Mouse (Mus musculus): ENCODE measurements around the gene Arhgap24. TPM values are rescaled to one million over a fixed set of nuclear protein-coding genes. Genes with fewer than 3 reads are reported as not detected.

Gene Arhgap24
- polyA plus RNA-seq, 1 experiment from 2014 or later = 6.7 TPM

DNA sequence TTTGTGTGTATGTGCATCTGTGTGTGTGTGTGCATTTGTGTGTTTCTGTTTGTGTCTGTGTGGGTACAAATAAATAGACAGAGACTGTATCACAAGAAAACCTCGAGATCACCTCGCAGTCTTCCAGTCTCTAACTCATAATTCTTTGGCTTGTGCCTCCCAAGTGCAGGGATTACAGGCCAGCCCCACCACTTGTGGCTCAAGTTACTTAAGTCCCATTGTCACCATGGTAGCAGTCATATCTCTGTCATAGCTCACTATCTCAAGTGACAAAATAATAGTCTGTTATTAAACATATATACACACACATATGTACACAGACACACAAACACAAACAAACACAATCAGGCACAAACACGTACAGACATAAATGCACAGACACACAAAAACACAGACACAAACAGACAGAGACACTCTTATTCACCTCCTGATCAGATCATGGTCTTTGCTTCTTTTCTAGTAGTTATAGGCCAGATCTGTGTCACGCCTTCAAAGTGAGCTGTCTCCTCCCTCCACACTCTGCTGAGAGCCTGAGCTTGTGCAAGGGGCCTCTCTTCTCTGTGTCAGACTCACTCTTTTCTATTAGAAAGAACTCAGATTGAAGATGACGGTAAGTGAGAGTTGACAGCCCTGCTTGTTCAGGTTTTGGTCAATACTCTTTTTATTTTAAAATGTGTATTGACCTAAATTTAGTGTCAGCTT, 261.5 kb downstream of the Arhgap24 start:
- Histone ChIP-seq H3K27me3 (ENCODE audit: control insufficient read depth, insufficient read depth, low read length) (no peaks in the 10 kb centered on the region), H3K4me2 (replicated peaks; ENCODE audit: low read depth, low read length) (no peak overlapping the region), H3K4me1 (replicated peaks; ENCODE audit: control insufficient read depth, insufficient read depth, low read length) (no peaks in the 10 kb centered on the region), H3K36me3 (ENCODE audit: control insufficient read depth, insufficient read depth, low read length) (no peaks in the 10 kb centered on the region), H3K4me3 (ENCODE audit: low read depth, low read length) (no peak overlapping the region), H3K27ac (ENCODE audit: low read depth, low read length) (no peak overlapping the region), H3K9ac (ENCODE audit: low read depth, low read length) (no peak overlapping the region), H3K9me3 (ENCODE audit: control insufficient read depth, low read length) (no peaks in the 10 kb centered on the region)
- ATAC-seq (ENCODE audit: low FRiP score) (no peak), DNase-seq (ENCODE audit: low spot score) (no peak)
- 86% methylated on average over 5 of the region's 5 CpGs for WGBS

DNA sequence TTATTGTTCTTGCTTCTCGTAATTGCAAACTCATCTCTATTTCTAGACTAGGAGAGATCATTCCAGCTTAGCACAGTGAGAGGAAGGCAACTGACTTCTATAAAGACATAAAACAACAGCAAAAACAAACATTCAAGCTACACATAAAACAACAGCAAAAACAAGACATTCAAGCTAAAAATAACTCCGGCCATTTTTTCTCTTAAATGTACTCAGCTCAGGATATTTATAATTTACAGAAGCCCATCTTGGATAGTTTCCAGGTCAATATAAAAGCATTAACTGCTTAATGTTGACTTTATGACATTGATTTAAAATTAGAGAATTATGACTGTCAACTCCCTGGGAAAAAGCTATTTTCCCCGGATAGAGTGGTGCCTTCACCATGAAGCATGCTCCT, 262.2 kb downstream of the Arhgap24 start:
- DNase-seq (ENCODE audit: low spot score) (no peak), ATAC-seq (ENCODE audit: low FRiP score) (no peak)
- no peaks in the 10 kb centered on the region for H3K27me3 ChIP-seq (ENCODE audit: control insufficient read depth, insufficient read depth, low read length)
- H3K36me3 ChIP-seq (ENCODE audit: control insufficient read depth, insufficient read depth, low read length) = no peaks in the 10 kb centered on the region
- no peaks in the 10 kb centered on the region for H3K4me1 ChIP-seq (replicated peaks; ENCODE audit: control insufficient read depth, insufficient read depth, low read length)
- WGBS = 86% methylated on average over 3 of the region's 3 CpGs
- H3K9ac ChIP-seq (ENCODE audit: low read depth, low read length) = no peak overlapping the region
- H3K4me3 ChIP-seq (ENCODE audit: low read depth, low read length) = no peak overlapping the region
- no peaks in the 10 kb centered on the region for H3K9me3 ChIP-seq (ENCODE audit: control insufficient read depth, low read length)
- H3K4me2 ChIP-seq (replicated peaks; ENCODE audit: low read depth, low read length) = no peak overlapping the region
- no peak overlapping the region for H3K27ac ChIP-seq (ENCODE audit: low read depth, low read length)

- Histone ChIP-seq H3K9ac (ENCODE audit: low read depth, low read length) (no peak overlapping the region), H3K9me3 (ENCODE audit: control insufficient read depth, low read length) (no peaks in the 10 kb centered on the region), H3K27me3 (ENCODE audit: control insufficient read depth, insufficient read depth, low read length) (no peaks in the 10 kb centered on the region), H3K27ac (ENCODE audit: low read depth, low read length) (no peak overlapping the region), H3K36me3 (ENCODE audit: control insufficient read depth, insufficient read depth, low read length) (no peaks in the 10 kb centered on the region), H3K4me2 (replicated peaks; ENCODE audit: low read depth, low read length) (no peak overlapping the region), H3K4me1 (replicated peaks; ENCODE audit: control insufficient read depth, insufficient read depth, low read length) (no peaks in the 10 kb centered on the region), H3K4me3 (ENCODE audit: low read depth, low read length) (no peak overlapping the region)
- DNase-seq (ENCODE audit: low spot score) = no peak
- ATAC-seq (ENCODE audit: low FRiP score) = no peak
- WGBS = 89% methylated on average over 4 of the region's 4 CpGs
Observed at GRCm38 (mm10) chr5:102744051-102744450, 262.9 kb downstream of the Arhgap24 start.

GRCm38 (mm10) chr5:102748146-102748545, 267.0 kb downstream of the Arhgap24 start:
- Histone ChIP-seq H3K27ac (ENCODE audit: low read depth, low read length) (no peak overlapping the region), H3K4me3 (ENCODE audit: low read depth, low read length) (no peak overlapping the region), H3K9me3 (ENCODE audit: control insufficient read depth, low read length) (no peaks in the 10 kb centered on the region), H3K4me1 (replicated peaks; ENCODE audit: control insufficient read depth, insufficient read depth, low read length) (no peaks in the 10 kb centered on the region), H3K36me3 (ENCODE audit: control insufficient read depth, insufficient read depth, low read length) (no peaks in the 10 kb centered on the region), H3K4me2 (replicated peaks; ENCODE audit: low read depth, low read length) (no peak overlapping the region), H3K9ac (ENCODE audit: low read depth, low read length) (no peak overlapping the region), H3K27me3 (ENCODE audit: control insufficient read depth, insufficient read depth, low read length) (no peaks in the 10 kb centered on the region)
- ATAC-seq (ENCODE audit: low FRiP score) = no peak
- 86% methylated on average over 9 of the region's 9 CpGs for WGBS
- DNase-seq (ENCODE audit: low spot score) = no peak

DNA sequence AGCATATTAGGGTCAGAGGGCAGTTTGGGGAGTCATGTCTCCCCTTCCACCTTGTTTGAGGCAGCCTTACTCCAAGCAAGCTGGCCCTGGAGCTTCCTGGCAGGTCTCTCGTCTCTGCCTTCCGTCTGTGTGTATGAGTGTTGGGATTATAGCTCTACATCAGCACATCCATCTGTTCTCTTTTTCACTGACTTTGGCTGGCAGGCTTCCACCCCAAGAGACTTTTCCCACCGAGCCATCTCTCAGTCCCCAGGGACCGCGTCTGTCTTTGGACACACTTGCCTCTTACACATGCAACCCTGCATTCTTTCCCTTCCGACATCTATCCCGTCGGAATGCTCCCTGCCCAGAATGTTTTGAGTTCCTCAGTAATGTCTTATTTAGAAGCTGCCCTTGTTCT, 267.8 kb downstream of the Arhgap24 start:
- no peaks in the 10 kb centered on the region for H3K27me3 ChIP-seq (ENCODE audit: control insufficient read depth, insufficient read depth, low read length)
- no peak for ATAC-seq (ENCODE audit: low FRiP score)
- H3K9me3 ChIP-seq (ENCODE audit: control insufficient read depth, low read length) = no peaks in the 10 kb centered on the region
- no peak overlapping the region for H3K27ac ChIP-seq (ENCODE audit: low read depth, low read length)
- WGBS = 64% methylated on average over 8 of the region's 8 CpGs
- no peak overlapping the region for H3K9ac ChIP-seq (ENCODE audit: low read depth, low read length)
- H3K36me3 ChIP-seq (ENCODE audit: control insufficient read depth, insufficient read depth, low read length) = no peaks in the 10 kb centered on the region
- no peak overlapping the region for H3K4me3 ChIP-seq (ENCODE audit: low read depth, low read length)
- H3K4me1 ChIP-seq (replicated peaks; ENCODE audit: control insufficient read depth, insufficient read depth, low read length) = no peaks in the 10 kb centered on the region
- no peak overlapping the region for H3K4me2 ChIP-seq (replicated peaks; ENCODE audit: low read depth, low read length)
- DNase-seq (ENCODE audit: low spot score) = no peak

DNA sequence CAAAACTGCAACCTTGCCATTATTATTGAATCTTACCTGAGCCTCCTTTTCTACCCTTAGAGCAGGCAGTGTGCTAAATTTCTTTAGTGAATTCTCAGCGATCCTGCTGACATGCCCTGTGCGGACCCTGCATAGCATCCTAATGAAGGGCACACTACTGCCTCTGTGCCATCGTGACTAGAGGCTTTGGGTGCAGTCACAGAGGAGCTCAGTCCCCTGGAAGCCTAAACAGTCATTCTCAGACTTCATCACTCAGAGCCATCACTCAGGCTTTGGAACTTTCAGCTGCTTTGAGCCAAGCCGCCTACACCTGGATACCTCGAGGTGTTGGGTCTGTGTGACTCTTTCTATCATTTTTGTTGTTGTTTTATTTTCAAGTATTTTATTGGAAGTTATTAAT, 269.5 kb downstream of the Arhgap24 start:
- no peak overlapping the region for H3K9ac ChIP-seq (ENCODE audit: low read depth, low read length)
- H3K4me2 ChIP-seq (replicated peaks; ENCODE audit: low read depth, low read length) = no peak overlapping the region
- H3K27me3 ChIP-seq (ENCODE audit: control insufficient read depth, insufficient read depth, low read length) = no peaks in the 10 kb centered on the region
- no peak overlapping the region for H3K27ac ChIP-seq (ENCODE audit: low read depth, low read length)
- DNase-seq (ENCODE audit: low spot score) (no peak), ATAC-seq (ENCODE audit: low FRiP score) (no peak)
- WGBS = 78% methylated on average over 5 of the region's 5 CpGs
- no peak overlapping the region for H3K4me3 ChIP-seq (ENCODE audit: low read depth, low read length)
- H3K9me3 ChIP-seq (ENCODE audit: control insufficient read depth, low read length) = no peaks in the 10 kb centered on the region
- H3K4me1 ChIP-seq (replicated peaks; ENCODE audit: control insufficient read depth, insufficient read depth, low read length) = no peaks in the 10 kb centered on the region
- H3K36me3 ChIP-seq (ENCODE audit: control insufficient read depth, insufficient read depth, low read length) = no peaks in the 10 kb centered on the region

DNA sequence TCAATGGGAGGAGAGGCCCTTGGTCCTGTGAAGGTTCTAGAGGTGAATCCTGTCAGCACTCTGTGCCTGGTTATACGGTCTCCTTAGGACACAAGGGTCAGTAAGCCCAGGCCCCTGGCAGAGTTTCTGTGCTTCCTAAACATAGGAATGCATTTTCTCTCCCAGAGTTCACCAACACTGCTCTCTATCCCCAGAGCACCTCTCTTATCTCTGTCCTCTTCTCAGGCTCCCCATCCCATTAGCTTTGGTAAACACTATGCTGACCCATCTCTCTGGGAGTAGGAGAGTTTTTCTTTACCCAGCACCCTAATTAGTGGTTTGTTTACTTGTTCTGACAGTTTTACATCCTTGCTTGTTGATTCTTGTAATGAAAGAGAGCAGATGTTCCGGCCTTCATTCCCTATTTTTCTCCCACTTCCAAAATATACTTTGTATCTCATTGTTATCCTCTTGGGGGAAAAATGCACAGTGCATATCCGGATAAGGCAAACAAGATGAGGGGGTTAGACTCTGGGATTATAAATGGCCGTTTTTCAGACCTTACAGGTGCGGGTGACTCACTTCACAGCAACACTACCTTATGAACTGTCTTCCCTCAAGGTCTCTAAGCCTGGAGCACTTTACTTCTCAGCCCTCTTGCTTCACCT, 270.6 kb downstream of the Arhgap24 start:
- no peaks in the 10 kb centered on the region for H3K9me3 ChIP-seq (ENCODE audit: control insufficient read depth, low read length)
- no peaks in the 10 kb centered on the region for H3K4me1 ChIP-seq (replicated peaks; ENCODE audit: control insufficient read depth, insufficient read depth, low read length)
- no peaks in the 10 kb centered on the region for H3K36me3 ChIP-seq (ENCODE audit: control insufficient read depth, insufficient read depth, low read length)
- no peak overlapping the region for H3K27ac ChIP-seq (ENCODE audit: low read depth, low read length)
- DNase-seq (ENCODE audit: low spot score) (no peak), ATAC-seq (ENCODE audit: low FRiP score) (no peak)
- no peak overlapping the region for H3K4me3 ChIP-seq (ENCODE audit: low read depth, low read length)
- no peaks in the 10 kb centered on the region for H3K27me3 ChIP-seq (ENCODE audit: control insufficient read depth, insufficient read depth, low read length)
- 69% methylated on average over 5 of the region's 5 CpGs for whole genome bisulfite sequencing
- H3K4me2 ChIP-seq (replicated peaks; ENCODE audit: low read depth, low read length) = no peak overlapping the region
- no peak overlapping the region for H3K9ac ChIP-seq (ENCODE audit: low read depth, low read length)

DNA sequence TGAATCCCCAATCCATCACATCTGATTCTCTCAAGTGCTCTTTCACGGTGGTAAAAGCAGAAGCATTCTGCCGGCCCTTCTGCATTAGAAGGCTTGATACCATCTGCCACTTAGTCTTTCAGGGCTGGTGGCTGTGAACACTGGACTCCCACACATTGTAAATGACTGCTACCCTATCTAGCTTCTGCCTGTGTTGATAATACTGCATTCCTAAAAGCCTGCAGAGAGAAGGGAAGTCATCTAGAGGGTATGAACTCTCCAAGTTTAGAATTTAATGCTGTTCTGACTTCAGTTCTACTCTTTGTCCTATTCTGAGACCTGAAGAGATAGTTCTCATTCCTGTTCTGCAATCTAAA, 271.1 kb downstream of the Arhgap24 start:
- ATAC-seq (ENCODE audit: low FRiP score) = no peak
- H3K27ac ChIP-seq (ENCODE audit: low read depth, low read length) = no peak overlapping the region
- 43% methylated on average over 2 of the region's 2 CpGs for whole genome bisulfite sequencing

DNA sequence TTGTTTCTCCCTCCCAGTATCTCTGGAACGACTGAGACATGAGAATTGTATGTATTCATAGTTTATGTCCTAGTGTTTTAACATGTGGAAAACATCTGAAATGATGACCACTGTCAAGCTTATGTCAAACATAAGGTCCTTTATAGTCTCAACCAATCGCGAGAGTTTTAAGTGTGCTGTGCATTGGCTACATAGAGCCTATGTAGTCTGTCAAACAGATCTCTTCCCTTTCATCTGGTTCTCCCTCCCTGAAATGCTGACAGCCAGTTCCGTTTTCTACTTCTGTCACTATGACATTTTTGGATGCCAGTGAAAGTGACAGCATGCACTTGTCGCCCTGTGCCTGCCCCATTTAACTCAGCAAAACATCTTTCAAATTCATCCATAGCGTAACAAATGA, 275.8 kb downstream of the Arhgap24 start:
- H3K27me3 ChIP-seq (ENCODE audit: control insufficient read depth, insufficient read depth, low read length) = no peaks in the 10 kb centered on the region
- DNase-seq (ENCODE audit: low spot score) (no peak), ATAC-seq (ENCODE audit: low FRiP score) (no peak)
- WGBS = 86% methylated on average over 6 of the region's 6 CpGs
- no peaks in the 10 kb centered on the region for H3K9me3 ChIP-seq (ENCODE audit: control insufficient read depth, low read length)
- H3K27ac ChIP-seq (ENCODE audit: low read depth, low read length) = no peak overlapping the region
- H3K4me3 ChIP-seq (ENCODE audit: low read depth, low read length) = no peak overlapping the region
- no peak overlapping the region for H3K9ac ChIP-seq (ENCODE audit: low read depth, low read length)
- no peaks in the 10 kb centered on the region for H3K4me1 ChIP-seq (replicated peaks; ENCODE audit: control insufficient read depth, insufficient read depth, low read length)
- no peaks in the 10 kb centered on the region for H3K36me3 ChIP-seq (ENCODE audit: control insufficient read depth, insufficient read depth, low read length)
- no peak overlapping the region for H3K4me2 ChIP-seq (replicated peaks; ENCODE audit: low read depth, low read length)

More for the DNA sequence above, 271.1 kb downstream of the Arhgap24 start:
- Histone ChIP-seq H3K9ac (ENCODE audit: low read depth, low read length) (no peak overlapping the region), H3K27me3 (ENCODE audit: control insufficient read depth, insufficient read depth, low read length) (no peaks in the 10 kb centered on the region), H3K9me3 (ENCODE audit: control insufficient read depth, low read length) (no peaks in the 10 kb centered on the region), H3K4me1 (replicated peaks; ENCODE audit: control insufficient read depth, insufficient read depth, low read length) (no peaks in the 10 kb centered on the region), H3K4me2 (replicated peaks; ENCODE audit: low read depth, low read length) (no peak overlapping the region), H3K4me3 (ENCODE audit: low read depth, low read length) (no peak overlapping the region), H3K36me3 (ENCODE audit: control insufficient read depth, insufficient read depth, low read length) (no peaks in the 10 kb centered on the region)
- DNase-seq (ENCODE audit: low spot score) = no peak
